ENCODE assay signal across 13 mouse cellular contexts in the genomic region with DNA sequence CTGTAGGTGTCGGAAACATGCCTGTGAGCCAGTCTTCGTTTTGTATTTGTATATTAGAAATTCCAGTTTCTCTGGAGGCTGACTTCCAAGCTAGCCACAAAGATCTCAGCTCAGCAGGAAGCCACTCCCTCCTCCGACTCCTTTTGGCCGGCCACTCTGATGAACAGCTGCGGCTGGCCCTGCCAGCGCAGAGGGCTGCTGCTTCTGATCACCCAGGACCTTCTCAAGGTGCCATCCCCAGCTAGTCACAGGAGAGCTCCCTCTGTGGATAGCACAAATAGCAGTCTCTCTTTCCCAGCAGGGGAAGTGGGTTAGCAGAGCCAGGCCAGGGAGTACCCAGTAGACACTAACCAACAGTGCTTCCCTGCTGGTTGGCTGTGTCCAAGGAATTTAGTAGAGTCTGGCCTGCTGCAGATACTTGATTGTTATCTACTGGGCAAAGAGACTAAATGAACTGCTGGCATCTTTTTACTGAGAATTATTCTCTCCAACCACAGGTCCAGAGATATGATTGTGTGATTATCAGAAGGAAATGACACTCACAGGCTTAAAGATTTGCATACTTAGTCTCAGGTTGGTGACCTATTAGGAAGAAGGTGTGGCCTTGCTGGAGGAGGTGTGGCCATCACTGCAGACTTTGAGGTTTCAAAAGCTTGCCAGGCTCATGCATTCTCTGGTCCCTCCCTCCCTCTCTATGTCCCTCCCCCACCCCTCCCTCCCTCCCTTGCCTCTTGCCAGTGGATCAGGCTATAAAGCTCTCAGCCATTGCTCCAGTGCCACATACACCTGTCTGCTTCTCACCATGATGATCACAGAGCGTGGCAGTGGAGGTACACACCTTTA. TPM values are rescaled to one million over a fixed set of nuclear protein-coding genes. Genes with fewer than 3 reads are reported as not detected.
A peak's percentile ranks its signal among the peaks of the same experiment; 100 is the strongest.
DNase-seq lines count a peak whose midpoint lies in the region; ATAC-seq lines count a peak whose summit lies in the region.
"Had no signal": no experiment of that assay in that cellular context is flagged by ENCODE, and none has a peak within 500 bp of the region (broad histone marks: within the 10 kb centered on the region; RNA-seq: fewer than 3 reads in every experiment).

No protein-coding gene starts in this region.

- DNase-seq in heart, adult 8-10 months (ENCODE audit: low spot score), result no peak
- peak; percentile 78 for DNase-seq in CD4-positive helper T cell, adult 2 months (ENCODE audit: low read depth, low spot score)
- peak; percentile 27 for DNase-seq in embryonic facial prominence, embryonic 14.5 days (ENCODE audit: low spot score)
- DNase-seq in lung, postnatal 10 days, result peak; percentile 47
- DNase-seq in thymus, postnatal 4 days, result no peak
- no peak for DNase-seq in frontal cortex, postnatal 10 days (ENCODE audit: low spot score in 2 of 2)
- no peak for DNase-seq in ovary, postnatal 10 days (ENCODE audit: low spot score)
- DNase-seq: cerebellum, adult 2 months had no signal

- H3K4me1 ChIP-seq in heart, embryonic 15.5 days (replicated peaks), result peaks cover 5% of the 10 kb centered on the region; the same call in 1 of the 2 replicates
- no peaks in the 10 kb centered on the region for H3K4me1 ChIP-seq in embryonic facial prominence, embryonic 14.5 days (ENCODE audit: control insufficient read depth, insufficient read depth, low read length)
- H3K4me1 ChIP-seq: forebrain, embryonic 10.5 days; limb, embryonic 12.5 days had no signal

- no peaks in the 10 kb centered on the region for H3K36me3 ChIP-seq in heart, embryonic 15.5 days
- no peaks in the 10 kb centered on the region for H3K36me3 ChIP-seq in embryonic facial prominence, embryonic 14.5 days (ENCODE audit: control insufficient read depth, insufficient read depth, low read length)
- H3K36me3 ChIP-seq: forebrain, embryonic 10.5 days; limb, embryonic 12.5 days had no signal

- H3K9me3 ChIP-seq in heart, embryonic 15.5 days (replicated peaks), result no peaks in the 10 kb centered on the region
- H3K9me3 ChIP-seq in embryonic facial prominence, embryonic 14.5 days (ENCODE audit: control insufficient read depth, low read length), result no peaks in the 10 kb centered on the region
- H3K9me3 ChIP-seq: forebrain, embryonic 10.5 days; limb, embryonic 12.5 days had no signal

- no peak for ATAC-seq in heart, embryonic 15.5 days (replicated peaks; ENCODE audit: insufficient number of reproducible peaks, insufficient read depth, low FRiP score, low read depth)
- no peak for ATAC-seq in embryonic facial prominence, embryonic 14.5 days (ENCODE audit: low read depth)
- ATAC-seq: hindbrain, postnatal 0 days had no signal

- no peak overlapping the region for H3K4me2 ChIP-seq in heart, embryonic 15.5 days
- no peak overlapping the region for H3K4me2 ChIP-seq in embryonic facial prominence, embryonic 14.5 days (ENCODE audit: low read depth, low read length)
- H3K4me2 ChIP-seq: limb, embryonic 12.5 days had no signal

- no peaks in the 10 kb centered on the region for H3K27me3 ChIP-seq in heart, embryonic 15.5 days
- no peaks in the 10 kb centered on the region for H3K27me3 ChIP-seq in embryonic facial prominence, embryonic 14.5 days (replicated peaks; ENCODE audit: control insufficient read depth, insufficient read depth, low read length)

- no peak overlapping the region for H3K4me3 ChIP-seq in heart, embryonic 15.5 days
- H3K4me3 ChIP-seq in embryonic facial prominence, embryonic 14.5 days (ENCODE audit: low read depth, low read length), result no peak overlapping the region
- H3K4me3 ChIP-seq: forebrain, embryonic 10.5 days; limb, embryonic 12.5 days had no signal

- 39% methylated on average over 7 of the region's 7 CpGs for WGBS in heart, embryonic 15.5 days
- 39% methylated on average over 7 of the region's 7 CpGs for WGBS in embryonic facial prominence, embryonic 14.5 days

- 0 out of 2 replicates have a peak overlapping the region, but pooled peaks have one; percentile 21 for H3K27ac ChIP-seq in heart, embryonic 15.5 days
- no peak overlapping the region for H3K27ac ChIP-seq in embryonic facial prominence, embryonic 14.5 days (replicated peaks; ENCODE audit: low read depth, low read length)
- H3K27ac ChIP-seq: forebrain, embryonic 10.5 days; hindbrain, postnatal 0 days; limb, embryonic 12.5 days had no signal

- H3K9ac ChIP-seq in heart, embryonic 15.5 days, result no peak overlapping the region
- H3K9ac ChIP-seq in embryonic facial prominence, embryonic 14.5 days (ENCODE audit: low read depth, low read length), result peak overlapping the region; percentile 48
- H3K9ac ChIP-seq: limb, embryonic 12.5 days had no signal

RNA-seq across cellular contexts. Expression of a gene that starts 3.2 kb away (rescaled TPM):
- 0.30 TPM in 1 of 2 replicates, not detected in the other for polyA plus RNA-seq in heart, embryonic 15.5 days (2015; fragmentation: Nextera tagmentation; extraction: Ambion mirVana)
- not detected for total RNA-seq in heart, adult 8-10 months (2022)
- polyA plus RNA-seq in embryonic facial prominence, embryonic 14.5 days (2014; fragmentation: Nextera tagmentation; extraction: Ambion mirVana), result 0.51 and 0.58 TPM in 2 replicates
- polyA plus RNA-seq: forebrain, embryonic 10.5 days; limb, embryonic 12.5 days; neural tube, embryonic 11.5 days had no signal

RNA-seq across cellular contexts. Expression of a gene that starts 6.5 kb away (rescaled TPM):
- polyA plus RNA-seq in heart, embryonic 15.5 days (2015; fragmentation: Nextera tagmentation; extraction: Ambion mirVana), result not detected in 2 replicates
- not detected for total RNA-seq in heart, adult 8-10 months (2022)
- not detected in 2 replicates for polyA plus RNA-seq in embryonic facial prominence, embryonic 14.5 days (2014; fragmentation: Nextera tagmentation; extraction: Ambion mirVana)
- total RNA-seq: hindbrain, postnatal 0 days had no signal
- polyA plus RNA-seq: cerebellum, adult 2 months; forebrain, embryonic 10.5 days; hindbrain, postnatal 0 days; limb, embryonic 12.5 days; neural tube, embryonic 11.5 days had no signal

RNA-seq across cellular contexts. Expression of a gene that starts 16.7 kb away (rescaled TPM):
- polyA plus RNA-seq in heart, embryonic 15.5 days (2015; fragmentation: Nextera tagmentation; extraction: Ambion mirVana), result 0.62 and 0.67 TPM in 2 replicates
- under 1 TPM; 0.31 to 0.55 (median 0.54) TPM for total RNA-seq in heart, adult 8-10 months (2022)
- polyA plus RNA-seq in embryonic facial prominence, embryonic 14.5 days (2014; fragmentation: Nextera tagmentation; extraction: Ambion mirVana), result 0.38 and 0.60 TPM in 2 replicates
- total RNA-seq: hindbrain, postnatal 0 days had no signal
- polyA plus RNA-seq: cerebellum, adult 2 months had no signal

RNA-seq across cellular contexts. Expression of a gene that starts 24.8 kb away (rescaled TPM):
- 75.1 and 81.2 TPM in 2 replicates for polyA plus RNA-seq in heart, embryonic 15.5 days (2015; fragmentation: Nextera tagmentation; extraction: Ambion mirVana)
- total RNA-seq in heart, adult 8-10 months (2022), result 10 to 100 TPM; 53.0 to 67.3 (median 58.7) TPM
- polyA plus RNA-seq in embryonic facial prominence, embryonic 14.5 days (2014; fragmentation: Nextera tagmentation; extraction: Ambion mirVana), result 100 and 105 TPM in 2 replicates

RNA-seq across cellular contexts. Expression of a gene that starts 25.1 kb away (rescaled TPM):
- 279 TPM in 2 replicates for polyA plus RNA-seq in heart, embryonic 15.5 days (2015; fragmentation: Nextera tagmentation; extraction: Ambion mirVana)
- total RNA-seq in heart, adult 8-10 months (2022), result 100 to 1,000 TPM; 640 to 724 (median 656) TPM
- polyA plus RNA-seq in embryonic facial prominence, embryonic 14.5 days (2014; fragmentation: Nextera tagmentation; extraction: Ambion mirVana), result 147 and 165 TPM in 2 replicates

Comparison
In these comparisons a context has a peak if more than half of its experiments do, and no peak if none do; other contexts are left out.
1. DNase-seq: peak in CD4-positive helper T cell, adult 2 months (single experiment), embryonic facial prominence, embryonic 14.5 days (single experiment) and lung, postnatal 10 days (single experiment); none in heart, adult 8-10 months (single experiment), thymus, postnatal 4 days (single experiment), frontal cortex, postnatal 10 days (0 of 2) and ovary, postnatal 10 days (single experiment).